Mouse (Mus musculus): ENCODE measurements around the gene Slc39a11. TPM values are rescaled to one million over a fixed set of nuclear protein-coding genes. Genes with fewer than 3 reads are reported as not detected.
A peak's percentile ranks its signal among the peaks of the same experiment; 100 is the strongest.

The Slc39a11 gene
- total RNA-seq, 2 experiments from 2014 or later: 23.9 to 26.0 TPM

DNA sequence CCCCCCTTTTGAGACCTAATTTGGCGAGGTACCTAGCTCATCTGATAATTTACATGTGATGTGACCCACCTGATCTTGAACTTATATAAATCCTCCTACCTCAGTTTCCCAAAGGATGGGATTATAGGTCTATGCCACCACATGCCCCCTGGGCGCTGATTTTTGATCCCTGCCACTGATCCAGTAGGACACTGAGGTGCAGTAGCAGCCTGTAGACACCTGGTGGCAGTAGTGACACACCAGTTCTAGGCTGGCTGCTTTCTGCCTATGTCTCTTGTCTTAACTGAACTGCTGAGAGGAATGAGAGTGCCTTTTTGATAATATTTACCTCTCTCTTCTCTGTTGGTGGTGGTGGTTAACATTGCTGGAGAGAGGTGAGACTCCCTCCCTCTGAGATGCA is 352.1 kb downstream of the Slc39a11 start:
- DNase-seq (ENCODE audit: low spot score in 2 of 2): peak; percentile 33 to 56

- no peak for DNase-seq (ENCODE audit: low spot score in 2 of 2)
These were observed 352.8 kb downstream of the Slc39a11 start for GRCm38 (mm10) chr11:113296912-113297625.

GRCm38 (mm10) chr11:113296162-113296561 is 353.7 kb downstream of the Slc39a11 start:
- peak; percentile 49 to 68 for DNase-seq (ENCODE audit: low spot score in 2 of 2)

DNA sequence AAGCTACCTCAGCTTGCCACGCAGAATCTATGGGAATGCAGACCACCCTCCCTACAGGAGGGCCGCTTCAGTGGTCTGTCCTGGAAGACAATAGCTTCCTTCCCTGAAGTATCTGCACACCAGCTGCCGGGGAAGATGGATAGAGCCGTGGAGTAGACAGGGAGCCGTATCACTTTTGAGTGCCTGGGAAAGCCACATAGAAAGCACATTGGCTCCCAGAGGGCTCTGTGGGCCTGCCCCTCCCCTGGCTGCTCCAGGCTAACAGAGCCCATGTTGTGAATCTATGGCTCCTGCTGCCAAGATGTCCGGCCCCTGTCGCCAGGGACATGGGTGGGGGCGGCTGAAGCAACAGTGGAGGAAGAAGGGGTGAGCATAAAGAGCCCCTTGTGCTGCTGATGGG is 355.4 kb downstream of the Slc39a11 start:
- no peak for DNase-seq (ENCODE audit: low spot score in 2 of 2)

DNA sequence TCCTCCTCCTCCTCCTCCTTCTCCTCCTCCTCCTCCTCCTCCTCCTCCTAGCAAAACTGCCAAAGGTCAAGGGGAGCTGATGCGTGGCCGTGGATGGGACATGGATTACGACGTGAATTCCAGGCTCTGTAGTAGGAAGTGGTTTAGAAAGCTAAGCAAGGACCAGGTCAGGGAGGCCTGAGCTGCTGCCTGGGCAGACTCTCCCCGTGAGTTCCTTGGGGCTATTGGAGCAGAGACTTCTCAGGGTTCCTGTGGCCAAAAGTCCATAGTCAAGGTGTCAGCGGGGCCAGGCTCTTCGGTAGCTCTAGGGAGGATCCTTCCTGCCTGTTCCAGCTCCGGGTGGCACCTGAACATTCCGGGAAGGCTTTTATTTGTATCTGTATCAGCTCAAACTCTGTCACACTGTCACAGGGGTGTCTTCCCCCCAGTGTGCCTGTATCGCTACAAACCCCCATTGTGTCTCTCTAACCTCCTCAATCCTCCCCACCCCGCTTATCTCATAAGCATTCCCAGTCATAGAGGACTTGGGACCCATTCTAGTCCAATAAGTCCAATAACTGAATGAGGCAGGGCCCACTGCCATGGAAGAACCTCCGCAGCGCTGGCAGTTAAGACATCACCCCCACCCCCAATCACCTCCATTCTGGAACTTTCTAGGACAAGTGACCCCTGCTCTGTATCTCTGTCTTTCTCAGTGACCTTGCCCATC is 356.8 kb downstream of the Slc39a11 start:
- DNase-seq (ENCODE audit: low spot score in 2 of 2): no peak

GRCm38 (mm10) chr11:113291781-113292714 is 357.8 kb downstream of the Slc39a11 start:
- DNase-seq (ENCODE audit: low spot score in 2 of 2): no peak

- no peak for DNase-seq (ENCODE audit: low spot score in 2 of 2)
These were observed 359.0 kb downstream of the Slc39a11 start for GRCm38 (mm10) chr11:113290911-113291310.

- no peak for DNase-seq (ENCODE audit: low spot score in 2 of 2)
These were observed 364.7 kb downstream of the Slc39a11 start for GRCm38 (mm10) chr11:113284951-113285741.

- DNase-seq (ENCODE audit: low spot score in 2 of 2): no peak
These were observed 366.5 kb downstream of the Slc39a11 start for GRCm38 (mm10) chr11:113283376-113283811.

DNA sequence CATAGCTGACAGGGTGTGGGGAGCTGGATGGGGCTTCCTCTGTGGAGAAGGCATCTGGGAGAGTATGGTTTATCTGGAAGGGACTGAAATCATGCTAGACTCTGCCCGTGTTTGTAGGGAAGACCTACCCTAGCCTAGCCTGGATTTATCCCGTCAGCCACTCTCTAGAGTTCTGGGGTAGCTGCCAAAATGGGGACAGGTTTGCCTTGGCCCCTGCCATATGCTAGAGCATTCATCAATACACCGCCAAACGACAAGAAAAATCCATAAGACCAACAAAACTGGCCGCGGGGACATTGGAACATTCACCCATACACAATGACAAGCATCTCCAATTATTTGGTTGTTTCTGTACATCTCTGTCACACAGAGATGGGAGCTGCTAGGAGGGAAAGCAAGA is 371.6 kb downstream of the Slc39a11 start:
- DNase-seq (ENCODE audit: low spot score in 2 of 2): no peak

GRCm38 (mm10) chr11:113277034-113277612 is 372.8 kb downstream of the Slc39a11 start:
- no peak for DNase-seq (ENCODE audit: low spot score in 2 of 2)

DNA sequence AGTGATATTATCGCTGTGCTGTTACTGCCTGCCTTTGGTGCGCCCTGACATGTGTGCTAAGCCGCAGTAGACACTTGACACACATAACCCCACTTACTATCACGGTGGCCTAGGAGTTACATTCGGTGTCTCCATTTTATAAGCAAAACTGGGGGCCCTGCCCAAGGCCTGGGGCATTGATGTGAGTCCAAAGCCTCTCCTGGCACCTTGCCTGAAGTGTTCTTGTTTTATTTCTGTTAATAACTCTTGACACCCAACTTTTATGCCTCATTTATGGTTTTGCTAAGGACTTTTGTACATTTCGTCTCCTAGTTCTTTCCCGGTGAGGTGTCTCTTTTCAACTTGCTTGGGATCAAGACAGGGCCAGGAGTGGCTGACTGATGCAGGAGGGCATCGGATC is 373.4 kb downstream of the Slc39a11 start:
- DNase-seq (ENCODE audit: low spot score in 2 of 2): no peak

DNA sequence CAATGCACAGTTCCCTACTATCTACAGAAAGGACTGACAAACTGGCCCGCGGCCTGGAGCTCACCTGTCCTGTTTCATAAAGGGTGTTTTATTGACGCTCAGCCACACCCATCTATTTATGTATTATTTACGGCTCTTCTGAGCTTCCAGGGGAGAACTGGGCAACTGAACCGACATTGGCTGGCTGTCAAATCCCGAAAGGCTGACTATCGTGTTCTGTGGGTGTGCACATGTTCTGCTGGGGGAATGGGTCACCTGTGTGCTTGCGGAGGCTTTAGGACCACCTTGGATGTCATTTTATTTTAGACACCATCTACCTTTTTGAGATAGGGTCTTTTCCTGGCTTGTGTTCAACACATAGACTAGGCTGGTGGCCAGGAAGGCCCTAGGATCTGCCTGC is 375.8 kb downstream of the Slc39a11 start:
- no peak for DNase-seq (ENCODE audit: low spot score in 2 of 2)

DNA sequence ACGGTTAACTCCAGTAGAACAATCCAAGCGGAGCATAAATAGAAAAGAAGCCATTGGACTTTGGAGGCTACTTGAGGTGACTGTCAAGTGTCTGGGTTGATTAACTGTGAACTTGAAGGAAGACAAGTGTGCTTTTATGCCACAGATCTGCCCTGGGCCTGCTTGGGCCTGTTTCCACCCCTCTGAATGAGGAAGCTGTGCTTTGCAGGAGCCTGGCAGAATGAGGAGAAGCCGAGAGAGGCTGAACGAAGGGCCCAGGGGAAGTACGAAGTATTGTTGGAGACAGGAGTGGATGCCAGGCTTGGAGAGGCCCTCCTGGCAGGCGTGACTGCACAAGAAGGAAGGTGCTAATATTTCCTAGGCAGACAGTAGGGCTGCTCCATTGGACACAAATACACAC is 378.0 kb downstream of the Slc39a11 start:
- DNase-seq (ENCODE audit: low spot score in 2 of 2): no peak

GRCm38 (mm10) chr11:113268831-113269319 is 381.0 kb downstream of the Slc39a11 start:
- DNase-seq (ENCODE audit: low spot score in 2 of 2): no peak

DNA sequence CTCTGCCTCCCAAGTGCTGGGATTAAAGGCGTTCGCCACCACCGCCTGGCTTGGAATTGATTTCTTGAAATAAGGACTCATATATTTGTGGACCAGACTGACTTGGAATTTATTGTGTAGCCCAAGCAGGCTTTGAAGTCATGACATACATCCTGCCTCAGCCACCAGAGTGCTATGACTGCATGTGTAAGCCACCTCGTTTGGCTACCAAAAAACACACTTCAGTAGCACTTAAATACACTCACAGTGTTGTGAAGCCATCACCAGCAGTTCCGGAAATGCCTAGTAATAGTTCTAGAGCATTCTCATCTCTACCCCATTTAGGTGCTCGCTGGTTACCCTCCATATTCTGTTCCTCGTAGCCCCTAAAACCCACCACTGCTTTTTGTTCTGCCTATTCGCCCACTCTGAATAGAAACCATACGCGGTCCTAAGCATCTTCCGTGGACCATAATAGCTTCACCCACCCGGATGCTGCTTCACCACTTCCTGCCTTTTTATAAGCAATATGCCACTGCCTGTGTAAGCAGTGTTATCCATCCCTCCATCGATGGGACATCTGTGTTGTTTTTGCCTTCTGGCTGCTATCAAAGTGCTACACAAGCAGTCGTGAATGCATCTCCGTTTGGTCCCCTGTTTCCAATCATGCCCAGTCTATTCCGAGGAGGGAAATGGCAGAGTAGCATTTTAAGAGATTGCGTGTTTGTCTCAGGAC is 382.2 kb downstream of the Slc39a11 start:
- no peak for DNase-seq (ENCODE audit: low spot score in 2 of 2)

DNA sequence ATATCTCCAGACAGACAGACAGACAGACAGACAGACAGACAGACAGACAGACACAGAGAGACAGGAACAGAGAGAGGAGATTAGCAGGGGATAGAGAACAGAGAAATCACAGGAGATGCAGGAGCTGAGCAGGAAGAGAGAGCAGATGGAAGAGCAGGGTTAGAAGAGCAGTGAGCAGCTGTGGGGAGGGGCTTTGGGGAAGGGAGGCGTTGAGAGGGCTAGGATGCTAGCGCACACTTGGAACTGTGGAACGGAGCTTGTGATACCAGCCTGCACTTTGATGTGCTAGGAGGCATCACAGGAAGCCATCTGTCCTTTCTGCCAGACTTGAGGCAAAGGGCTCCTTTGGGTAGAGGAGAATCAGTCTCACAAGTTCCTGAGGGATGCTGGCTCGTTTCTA is 383.2 kb downstream of the Slc39a11 start:
- no peak for DNase-seq (ENCODE audit: low spot score in 2 of 2)

DNA sequence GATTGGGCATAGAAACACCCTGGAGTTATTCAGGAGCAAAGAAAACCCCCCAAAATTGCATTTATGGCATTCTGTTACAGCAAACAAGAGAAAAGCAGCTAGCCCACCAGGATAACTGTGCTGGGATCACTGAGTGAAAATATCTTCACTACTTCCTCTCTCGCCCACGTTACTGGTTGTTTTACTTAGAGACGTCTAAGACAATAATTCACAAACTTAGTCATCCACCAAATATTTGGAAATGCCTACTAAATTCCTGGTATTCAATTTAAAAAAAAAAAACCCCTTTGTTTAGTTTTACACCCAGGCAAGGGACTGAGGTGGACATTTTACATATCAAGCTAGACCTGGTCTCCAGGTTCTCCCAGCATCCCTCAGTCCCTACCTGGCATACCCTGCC is 384.3 kb downstream of the Slc39a11 start:
- DNase-seq (ENCODE audit: low spot score in 2 of 2): no peak

GRCm38 (mm10) chr11:113263971-113264370 is 385.9 kb downstream of the Slc39a11 start:
- DNase-seq (ENCODE audit: low spot score in 2 of 2): no peak

GRCm38 (mm10) chr11:113262062-113262461 is 387.8 kb downstream of the Slc39a11 start:
- DNase-seq (ENCODE audit: low spot score in 2 of 2): no peak
